17 mouse cellular contexts compared by ENCODE assay signal in the genomic region with DNA sequence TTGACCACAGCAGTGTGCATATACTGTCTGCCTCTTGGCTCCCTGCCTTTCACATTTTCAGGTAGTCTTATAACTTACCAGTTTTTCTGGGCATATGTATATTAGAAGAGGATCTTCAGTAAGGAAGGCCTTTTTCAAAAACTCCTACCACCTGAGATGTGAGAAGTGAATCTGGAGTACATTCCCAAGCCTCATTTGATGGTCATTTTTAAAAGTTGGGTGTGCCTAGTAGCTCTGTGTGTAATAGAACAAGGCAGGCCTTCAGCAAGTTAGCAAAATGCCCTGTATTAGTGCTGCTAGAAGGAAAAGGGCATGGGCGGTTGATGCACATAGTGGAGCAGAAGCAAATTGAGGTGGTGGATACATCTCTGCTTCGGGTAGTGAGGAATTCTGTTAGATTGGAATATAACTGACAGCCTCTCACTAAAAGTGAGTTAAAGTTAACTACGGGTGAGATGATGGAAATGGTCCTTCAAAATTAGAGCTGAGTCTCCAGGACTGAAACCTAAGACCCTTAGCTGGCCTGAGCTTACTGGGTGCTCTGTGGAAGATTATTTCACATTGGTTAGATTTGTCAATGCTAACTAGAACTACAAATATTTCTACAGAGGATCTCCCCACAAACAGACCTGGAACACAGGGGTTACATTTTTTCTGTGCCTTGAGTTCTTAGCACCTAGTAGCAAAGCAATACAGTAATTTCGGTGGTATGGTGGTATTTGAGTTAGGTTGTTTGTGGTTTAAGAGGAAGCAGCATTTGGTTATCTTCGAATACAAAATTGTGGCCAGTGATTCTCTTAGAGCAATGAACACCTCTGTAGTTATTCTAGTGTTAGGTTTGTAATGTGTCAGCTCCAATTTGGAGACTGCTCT. TPM values are rescaled to one million over a fixed set of nuclear protein-coding genes. Genes with fewer than 3 reads are reported as not detected.
"Had no signal": no experiment of that assay in that cellular context is flagged by ENCODE, and none has a peak within 500 bp of the region (broad histone marks: within the 10 kb centered on the region; RNA-seq: fewer than 3 reads in every experiment).

No protein-coding gene starts in this region.

- H3K27me3 ChIP-seq: kidney, embryonic 15.5 days; limb, embryonic 13.5 days; liver, embryonic 15.5 days; megakaryocyte, embryonic 14.5 days; midbrain, embryonic 13.5 days; neural tube, embryonic 12.5 days had no signal

- H3K27ac ChIP-seq: kidney, embryonic 15.5 days; limb, embryonic 13.5 days; liver, embryonic 15.5 days; macrophage; midbrain, embryonic 13.5 days; neural tube, embryonic 12.5 days had no signal

- H3K9ac ChIP-seq: kidney, embryonic 15.5 days; limb, embryonic 13.5 days; liver, embryonic 15.5 days; lung, embryonic 14.5 days; midbrain, embryonic 13.5 days; neural tube, embryonic 12.5 days had no signal

- H3K4me3 ChIP-seq: kidney, embryonic 15.5 days; limb, embryonic 13.5 days; liver, embryonic 15.5 days; megakaryocyte, embryonic 14.5 days; midbrain, embryonic 13.5 days; myocyte; neural tube, embryonic 12.5 days had no signal

- H3K4me2 ChIP-seq: kidney, embryonic 15.5 days; limb, embryonic 13.5 days; liver, embryonic 15.5 days; lung, embryonic 14.5 days; midbrain, embryonic 13.5 days; neural tube, embryonic 12.5 days had no signal

- H3K9me3 ChIP-seq: kidney, embryonic 15.5 days; limb, embryonic 13.5 days; liver, embryonic 15.5 days; megakaryocyte, embryonic 14.5 days; midbrain, embryonic 13.5 days; neural tube, embryonic 12.5 days had no signal

- DNase-seq: kidney, postnatal 14 days; left cerebral cortex, postnatal 4 days; lung, embryonic 14.5 days; lung, postnatal 10 days; thymus, adult 18-20 months; thymus, postnatal 14 days had no signal

RNA-seq across cellular contexts. Expression of a gene that starts 43.8 kb away (rescaled TPM):
- total RNA-seq: liver, adult 2 months; neutrophil, adult 5-6 weeks had no signal
- polyA plus RNA-seq: large intestine, adult 2 months; liver, adult 2 months; liver, embryonic 15.5 days; macrophage; myocyte had no signal
